Mouse (Mus musculus) cerebellum, adult 2 months (tissue): ENCODE measurements at regions not wholly inside any gene's neighbourhood (a gene's known extent, or its start where the extent isn't known, plus 50 kb on each side); places are given as distances from the start of the nearest gene placed in this dataset.
"Not testable (repeated sequence)": the region's sequence is repeated elsewhere in the genome, so short reads cannot be mapped to it uniquely, and the experiment has no call there.

Source experiments
- DNase-seq, 2 experiments: peaks; one replicate each; pipeline ENCODE4 v3.0.0; 2021
- H3K27ac ChIP-seq: fragments of 200-500 bp; 2 replicates; pipeline ENCODE4 v1.5.1; 2012; ENCODE audit warnings: low read length, control low read depth, inconsistent platforms; ENCODE audit not compliant: insufficient read depth
- H3K27me3 ChIP-seq: fragments of 200-500 bp; 2 replicates; pipeline ENCODE4 v1.6.1; 2012; ENCODE audit warnings: inconsistent platforms, mild to moderate bottlenecking, low read length, moderate library complexity; ENCODE audit not compliant: control insufficient read depth, insufficient read depth
- H3K4me1 ChIP-seq: fragments of 200-500 bp; 2 replicates; pipeline ENCODE4 v1.6.1; 2011; ENCODE audit warnings: low read length; ENCODE audit not compliant: control insufficient read depth, insufficient read depth
- H3K4me3 ChIP-seq: fragments of 200-500 bp; replicated peaks from 2 replicates; pipeline ENCODE3; 2011; ENCODE audit warnings: mild to moderate bottlenecking, low read depth, low read length, control low read depth; ENCODE audit not compliant: insufficient read depth
- CTCF ChIP-seq: fragments of 200-500 bp; IDR thresholded peaks from 2 replicates; pipeline ENCODE4 v1.5.1; 2011; ENCODE audit warnings: low read depth, mild to moderate bottlenecking, control low read depth, low read length, moderate library complexity, borderline replicate concordance; ENCODE audit not compliant: insufficient read depth
- POLR2A ChIP-seq: fragments of 200-500 bp; IDR thresholded peaks from 2 replicates; pipeline ENCODE4 v1.6.1; 2011; ENCODE audit warnings: low read length, control low read depth, borderline replicate concordance; ENCODE audit not compliant: insufficient read depth
- WGBS: fragments of 180-500 bp; shearing (Covaris S2); methylation state at CpG from one replicate; pipeline ENCODE4 v1.1.7; 2018; 5-methylcytosine and 5-hydroxymethylcytosine counted together

DNA sequence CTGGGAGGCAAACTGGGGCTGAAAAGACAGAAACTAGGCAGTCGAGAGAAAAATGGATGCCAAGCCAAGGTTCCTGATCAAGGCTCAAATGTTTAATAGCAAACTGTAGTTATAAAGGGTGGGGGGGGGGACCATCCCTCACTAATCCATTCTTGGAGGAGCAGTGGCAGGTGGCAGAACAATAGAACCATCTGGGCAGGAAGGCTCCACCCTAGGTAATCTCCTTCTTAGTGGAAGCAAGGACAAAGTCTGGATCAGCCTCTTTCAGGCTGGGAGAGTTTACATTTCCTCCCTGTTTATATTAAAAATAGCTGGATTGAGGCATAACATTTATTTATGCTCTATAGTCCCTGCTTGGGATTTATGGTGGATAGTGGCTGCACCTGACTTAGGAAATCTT is 180.8 kb downstream of the Cdh9 start:
- DNase-seq, result no peak
- 79% methylated on average over 1 of the region's 1 CpGs for WGBS

DNA sequence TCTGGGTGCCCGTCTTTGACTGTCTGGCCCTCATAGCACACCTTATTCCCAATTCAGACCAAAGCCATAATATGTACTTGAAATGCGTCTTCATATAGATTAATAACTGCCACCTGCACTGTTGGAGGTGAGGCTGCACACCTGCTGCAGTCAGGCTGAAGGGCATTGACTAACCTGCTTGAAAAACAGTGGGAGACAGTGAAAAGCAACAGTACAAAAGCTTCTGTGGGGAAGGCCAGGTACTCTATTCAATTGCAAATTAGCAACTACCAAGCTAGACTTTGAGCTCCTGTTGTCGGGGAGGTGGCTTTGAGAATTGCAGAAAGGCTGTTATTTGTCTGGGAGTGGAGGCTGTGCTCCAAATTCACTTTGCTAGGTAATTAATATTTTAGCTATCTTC is 181.4 kb downstream of the Cdh9 start:
- not testable (repeated sequence) for H3K27ac ChIP-seq, H3K4me1 ChIP-seq, H3K4me3 ChIP-seq, DNase-seq, H3K27me3 ChIP-seq
- 84% methylated on average over 3 of the region's 3 CpGs for WGBS

More for the DNA sequence above, 180.8 kb downstream of the Cdh9 start:
- H3K4me3 ChIP-seq, result no peak overlapping the region
- H3K4me1 ChIP-seq, result no peaks in the 10 kb centered on the region
- no peak for TF ChIP-seq POLR2A
- no peak overlapping the region for H3K27ac ChIP-seq
- H3K27me3 ChIP-seq, result no peaks in the 10 kb centered on the region

GRCm38 (mm10) chr15:16914966-16915569 is 186.5 kb downstream of the Cdh9 start:
- Histone ChIP-seq H3K4me1 (no peaks in the 10 kb centered on the region), H3K27me3 (no peaks in the 10 kb centered on the region), H3K4me3 (no peak overlapping the region), H3K27ac (no peak overlapping the region)
- no peak for DNase-seq
- WGBS, result 2% methylated on average over 2 of the region's 2 CpGs
- TF ChIP-seq POLR2A, result no peak
- TF ChIP-seq CTCF, result no peak

GRCm38 (mm10) chr15:16923246-16923645 is 194.7 kb downstream of the Cdh9 start:
- no peak for TF ChIP-seq CTCF
- no peak for TF ChIP-seq POLR2A
- Histone ChIP-seq H3K27me3 (no peaks in the 10 kb centered on the region), H3K4me3 (no peak overlapping the region), H3K27ac (no peak overlapping the region), H3K4me1 (no peaks in the 10 kb centered on the region)
- WGBS, result 31% methylated on average over 1 of the region's 1 CpGs
- DNase-seq, result no peak

DNA sequence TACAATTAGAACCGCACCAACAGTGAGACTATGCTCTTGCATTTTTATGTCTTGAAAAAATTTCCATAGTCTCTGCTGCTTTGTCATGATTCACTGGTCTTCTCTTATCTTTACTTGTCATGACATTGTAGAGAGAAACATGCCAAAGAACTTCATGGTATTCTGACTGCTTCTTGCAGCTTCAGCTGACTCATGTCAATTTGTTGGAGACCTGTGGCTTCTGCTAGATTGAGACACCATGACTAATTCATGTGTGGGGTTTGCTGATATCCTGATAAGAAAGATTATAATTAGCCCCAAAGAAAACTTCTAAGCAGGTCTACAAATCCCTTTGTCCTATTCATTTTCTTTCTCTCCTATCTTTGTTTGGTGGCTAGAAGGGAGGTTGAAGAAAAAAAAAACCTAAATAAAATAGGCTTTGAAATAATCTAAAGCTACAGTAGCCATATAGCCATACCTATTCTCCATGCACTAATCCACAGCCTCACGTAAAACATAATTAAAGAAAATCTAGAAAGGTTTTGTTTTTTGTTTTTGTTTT is 204.7 kb downstream of the Cdh9 start:
- Histone ChIP-seq H3K4me1 (no peaks in the 10 kb centered on the region), H3K27ac (no peak overlapping the region), H3K4me3 (no peak overlapping the region), H3K27me3 (no peaks in the 10 kb centered on the region)
- no peak for DNase-seq
- WGBS, result 86% methylated on average over 2 of the region's 2 CpGs
- TF ChIP-seq POLR2A (no peak), CTCF (no peak)

- Histone ChIP-seq H3K27me3 (no peaks in the 10 kb centered on the region), H3K4me1 (no peaks in the 10 kb centered on the region), H3K4me3 (no peak overlapping the region), H3K27ac (no peak overlapping the region)
- DNase-seq, result no peak
- TF ChIP-seq CTCF, result no peak
- no peak for TF ChIP-seq POLR2A
- 94% methylated on average over 3 of the region's 3 CpGs for WGBS
These were observed 205.9 kb downstream of the Cdh9 start for GRCm38 (mm10) chr15:16934438-16934837.

GRCm38 (mm10) chr15:16975821-16976220 is 247.3 kb downstream of the Cdh9 start:
- not testable (repeated sequence) for H3K4me3 ChIP-seq, H3K27ac ChIP-seq, H3K27me3 ChIP-seq, DNase-seq, H3K4me1 ChIP-seq
- WGBS, result 73% methylated on average over 4 of the region's 4 CpGs

DNA sequence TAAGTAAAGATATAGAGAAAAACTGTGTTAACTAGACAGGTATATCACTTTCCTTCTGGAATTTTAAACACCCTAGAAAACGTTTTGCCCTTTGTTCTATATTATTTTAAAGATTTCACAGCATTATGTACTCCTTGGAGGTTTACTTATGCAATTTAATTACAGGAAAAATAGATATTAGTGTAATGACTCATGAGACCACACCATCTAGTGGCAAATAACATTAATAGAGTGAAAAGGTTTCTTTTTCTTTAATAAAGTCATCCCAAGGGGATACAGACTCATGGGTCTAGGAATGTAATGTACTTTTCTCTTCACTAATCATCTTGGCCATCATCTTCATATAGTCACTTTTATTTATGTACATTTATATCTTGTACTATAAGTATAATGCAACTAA is 262.3 kb downstream of the Cdh9 start:
- TF ChIP-seq POLR2A, result no peak
- TF ChIP-seq CTCF, result no peak
- Histone ChIP-seq H3K4me3 (no peak overlapping the region), H3K4me1 (no peaks in the 10 kb centered on the region), H3K27ac (no peak overlapping the region), H3K27me3 (no peaks in the 10 kb centered on the region)
- no peak for DNase-seq
- WGBS, result 12% methylated on average over 1 of the region's 1 CpGs
